Mouse (Mus musculus) hindbrain, embryonic 15.5 days (tissue): ENCODE measurements around the gene Hecw2. TPM values are rescaled to one million over a fixed set of nuclear protein-coding genes. Genes with fewer than 3 reads are reported as not detected.
A peak's percentile ranks its signal among the peaks of the same experiment; 100 is the strongest.

Source experiments
- ATAC-seq: fragments of 200-750 bp; cut with Nextera tagmentation; 2 replicates; pipeline ENCODE4 v1.8.0; 2017; ENCODE audit warnings: low read depth, moderate number of reproducible peaks, moderate TSS enrichment; ENCODE audit not compliant: low FRiP score
- H3K27ac ChIP-seq: fragments of 300-500 bp; sonication (generic); replicated peaks from 2 replicates; pipeline ENCODE4 v1.5.1; 2015; ENCODE audit warnings: mild to moderate bottlenecking, inconsistent platforms
- H3K27me3 ChIP-seq: fragments of 300-500 bp; sonication (generic); 2 replicates; pipeline ENCODE4 v1.6.1; 2015; ENCODE audit warnings: control low read depth, inconsistent platforms
- H3K36me3 ChIP-seq: fragments of 300-500 bp; sonication (generic); 2 replicates; pipeline ENCODE4 v1.6.1; 2015; ENCODE audit warnings: control low read depth, inconsistent platforms
- H3K4me1 ChIP-seq: fragments of 300-500 bp; sonication (generic); replicated peaks from 2 replicates; pipeline ENCODE4 v1.6.1; 2015; ENCODE audit warnings: control low read depth, inconsistent platforms
- H3K4me2 ChIP-seq: fragments of 300-500 bp; sonication (generic); 2 replicates; pipeline ENCODE4 v1.6.1; 2015; ENCODE audit warnings: moderate library complexity, mild to moderate bottlenecking, inconsistent platforms
- H3K4me3 ChIP-seq: fragments of 300-500 bp; sonication (generic); 2 replicates; pipeline ENCODE4 v1.5.1; 2015; ENCODE audit warnings: mild to moderate bottlenecking, inconsistent platforms
- H3K9ac ChIP-seq: fragments of 300-500 bp; sonication (generic); 2 replicates; pipeline ENCODE4 v1.6.1; 2015; ENCODE audit warnings: inconsistent platforms
- H3K9me3 ChIP-seq: fragments of 300-500 bp; sonication (generic); 2 replicates; pipeline ENCODE4 v1.6.1; 2016; ENCODE audit warnings: control low read depth, inconsistent platforms
- WGBS: fragments of 180-500 bp; shearing (Covaris S2); methylation state at CpG from one replicate; pipeline ENCODE4 v1.1.7; 2015; 5-methylcytosine and 5-hydroxymethylcytosine counted together
- polyA plus RNA-seq: library from polyadenylated mRNA; unstranded; fragments of >200 nt; fragmentation: Nextera tagmentation; extraction: Ambion mirVana; gene quantifications from 2 replicates; pipeline ENCODE4 v1.2.1, GENCODE M21; 2015

Gene Hecw2
- polyA plus RNA-seq, 1 experiment from 2014 or later: 8.5 TPM

- WGBS: 48% methylated on average over 2 of the region's 2 CpGs
- H3K4me2 ChIP-seq: no peak overlapping the region
- no peak overlapping the region for H3K9ac ChIP-seq
- H3K27ac ChIP-seq: no peak overlapping the region
- no peaks in the 10 kb centered on the region for H3K4me1 ChIP-seq
- ATAC-seq: no peak
- H3K9me3 ChIP-seq: no peaks in the 10 kb centered on the region
- no peak overlapping the region for H3K4me3 ChIP-seq
- H3K27me3 ChIP-seq: no peaks in the 10 kb centered on the region
- no peaks in the 10 kb centered on the region for H3K36me3 ChIP-seq
Observed at GRCm38 (mm10) chr1:53814077-53814705, 380.8 kb downstream of the Hecw2 start.

GRCm38 (mm10) chr1:53811919-53812318 lies 383.0 kb downstream of the Hecw2 start:
- H3K9ac ChIP-seq: no peak overlapping the region
- H3K9me3 ChIP-seq: no peaks in the 10 kb centered on the region
- H3K4me1 ChIP-seq: no peaks in the 10 kb centered on the region
- no peak overlapping the region for H3K4me2 ChIP-seq
- H3K27me3 ChIP-seq: no peaks in the 10 kb centered on the region
- H3K36me3 ChIP-seq: no peaks in the 10 kb centered on the region
- WGBS: 81% methylated on average over 4 of the region's 4 CpGs
- no peak overlapping the region for H3K27ac ChIP-seq
- ATAC-seq: no peak
- H3K4me3 ChIP-seq: no peak overlapping the region

- 76% methylated on average over 2 of the region's 2 CpGs for WGBS
Observed at GRCm38 (mm10) chr1:53808229-53808628, 386.7 kb downstream of the Hecw2 start.

GRCm38 (mm10) chr1:53797811-53798210 lies 397.2 kb downstream of the Hecw2 start:
- 85% methylated on average over 3 of the region's 3 CpGs for WGBS
- H3K4me3 ChIP-seq: no peak overlapping the region

More at GRCm38 (mm10) chr1:53808229-53808628, 386.7 kb downstream of the Hecw2 start:
- no peak overlapping the region for H3K9ac ChIP-seq
- no peak overlapping the region for H3K4me2 ChIP-seq
- H3K36me3 ChIP-seq: no peaks in the 10 kb centered on the region
- no peaks in the 10 kb centered on the region for H3K9me3 ChIP-seq
- no peak overlapping the region for H3K27ac ChIP-seq
- ATAC-seq: no peak
- H3K27me3 ChIP-seq: no peaks in the 10 kb centered on the region
- H3K4me3 ChIP-seq: no peak overlapping the region
- no peaks in the 10 kb centered on the region for H3K4me1 ChIP-seq

GRCm38 (mm10) chr1:53797074-53797473 lies 397.9 kb downstream of the Hecw2 start:
- H3K27me3 ChIP-seq: no peaks in the 10 kb centered on the region
- no peaks in the 10 kb centered on the region for H3K9me3 ChIP-seq
- no peak overlapping the region for H3K27ac ChIP-seq
- 91% methylated on average over 5 of the region's 5 CpGs for WGBS
- H3K4me1 ChIP-seq: no peaks in the 10 kb centered on the region
- no peak for ATAC-seq
- no peak overlapping the region for H3K4me2 ChIP-seq
- H3K36me3 ChIP-seq: no peaks in the 10 kb centered on the region
- H3K4me3 ChIP-seq: no peak overlapping the region
- H3K9ac ChIP-seq: no peak overlapping the region

More at GRCm38 (mm10) chr1:53797811-53798210, 397.2 kb downstream of the Hecw2 start:
- H3K9me3 ChIP-seq: no peaks in the 10 kb centered on the region
- H3K27ac ChIP-seq: no peak overlapping the region
- no peak overlapping the region for H3K4me2 ChIP-seq
- no peak overlapping the region for H3K9ac ChIP-seq
- H3K4me1 ChIP-seq: no peaks in the 10 kb centered on the region
- no peaks in the 10 kb centered on the region for H3K36me3 ChIP-seq
- no peaks in the 10 kb centered on the region for H3K27me3 ChIP-seq
- no peak for ATAC-seq

- Histone ChIP-seq H3K4me1 (no peaks in the 10 kb centered on the region), H3K4me3 (no peak overlapping the region), H3K27me3 (no peaks in the 10 kb centered on the region), H3K36me3 (no peaks in the 10 kb centered on the region), H3K9ac (no peak overlapping the region), H3K9me3 (no peaks in the 10 kb centered on the region), H3K27ac (no peak overlapping the region), H3K4me2 (no peak overlapping the region)
- no peak for ATAC-seq
- WGBS: 91% methylated on average over 6 of the region's 6 CpGs
Observed at GRCm38 (mm10) chr1:53796271-53796670, 398.7 kb downstream of the Hecw2 start.

- H3K4me3 ChIP-seq: no peak overlapping the region
- no peak overlapping the region for H3K27ac ChIP-seq
- no peaks in the 10 kb centered on the region for H3K4me1 ChIP-seq
- no peaks in the 10 kb centered on the region for H3K27me3 ChIP-seq
- H3K4me2 ChIP-seq: no peak overlapping the region
- no peaks in the 10 kb centered on the region for H3K36me3 ChIP-seq
- 84% methylated on average over 4 of the region's 4 CpGs for WGBS
- H3K9ac ChIP-seq: no peak overlapping the region
- H3K9me3 ChIP-seq: no peaks in the 10 kb centered on the region
- no peak for ATAC-seq
Observed at GRCm38 (mm10) chr1:53795591-53795990, 399.4 kb downstream of the Hecw2 start.

- H3K9ac ChIP-seq: no peak overlapping the region
- H3K9me3 ChIP-seq: no peaks in the 10 kb centered on the region
- no peak overlapping the region for H3K4me2 ChIP-seq
- ATAC-seq: no peak
- H3K36me3 ChIP-seq: no peaks in the 10 kb centered on the region
- 93% methylated on average over 5 of the region's 5 CpGs for WGBS
- H3K27me3 ChIP-seq: no peaks in the 10 kb centered on the region
- H3K27ac ChIP-seq: no peak overlapping the region
- H3K4me1 ChIP-seq: no peaks in the 10 kb centered on the region
- H3K4me3 ChIP-seq: no peak overlapping the region
Observed at GRCm38 (mm10) chr1:53795081-53795480, 399.9 kb downstream of the Hecw2 start.

GRCm38 (mm10) chr1:53794279-53794678 lies 400.7 kb downstream of the Hecw2 start:
- Histone ChIP-seq H3K4me3 (no peak overlapping the region), H3K9ac (no peak overlapping the region), H3K4me1 (no peaks in the 10 kb centered on the region), H3K27ac (no peak overlapping the region), H3K4me2 (no peak overlapping the region), H3K9me3 (no peaks in the 10 kb centered on the region), H3K27me3 (no peaks in the 10 kb centered on the region), H3K36me3 (no peaks in the 10 kb centered on the region)
- 92% methylated on average over 2 of the region's 2 CpGs for WGBS
- ATAC-seq: no peak

- H3K27ac ChIP-seq: no peak overlapping the region
- H3K4me1 ChIP-seq: no peaks in the 10 kb centered on the region
- ATAC-seq: no peak
- 92% methylated on average over 2 of the region's 2 CpGs for WGBS
- no peak overlapping the region for H3K9ac ChIP-seq
- H3K36me3 ChIP-seq: no peaks in the 10 kb centered on the region
- H3K9me3 ChIP-seq: no peaks in the 10 kb centered on the region
- H3K27me3 ChIP-seq: no peaks in the 10 kb centered on the region
- no peak overlapping the region for H3K4me3 ChIP-seq
- no peak overlapping the region for H3K4me2 ChIP-seq
Observed at GRCm38 (mm10) chr1:53791343-53791742, 403.6 kb downstream of the Hecw2 start.

- Histone ChIP-seq H3K27ac (peak within 1 kb of the TSS; percentile 46; the same call in 1 of the 2 replicates), H3K9ac (peak within 1 kb of the TSS; percentile 54)
- ATAC-seq: peak; percentile 98
Observed at GRCm38 (mm10) chr1:53784721-53785418, 410.1 kb downstream of the Hecw2 start, which contains the start of gene Stk17b. TSS of gene Stk17b (minus strand) at chr1:53785224.

GRCm38 (mm10) chr1:53784291-53784720 lies 410.7 kb downstream of the Hecw2 start:
- 1% methylated on average over 17 of the region's 17 CpGs for WGBS

More at GRCm38 (mm10) chr1:53784721-53785418, 410.1 kb downstream of the Hecw2 start, which contains the start of gene Stk17b:
- no peaks in the 10 kb centered on the region for H3K9me3 ChIP-seq
- H3K4me2 ChIP-seq: peak within 1 kb of the TSS; percentile 93
- H3K4me3 ChIP-seq: peak within 1 kb of the TSS; percentile 82
- H3K4me1 ChIP-seq: peaks cover 5% of the 10 kb centered on the region
- no peaks in the 10 kb centered on the region for H3K36me3 ChIP-seq
- WGBS: under 1% methylated on average over 77 of the region's 81 CpGs
- H3K27me3 ChIP-seq: no peaks in the 10 kb centered on the region

More at GRCm38 (mm10) chr1:53784291-53784720, 410.7 kb downstream of the Hecw2 start:
- Histone ChIP-seq H3K9me3 (no peaks in the 10 kb centered on the region), H3K4me1 (peaks cover 5% of the 10 kb centered on the region), H3K4me2 (peak overlapping the region; percentile 93), H3K27me3 (no peaks in the 10 kb centered on the region), H3K36me3 (no peaks in the 10 kb centered on the region), H3K27ac (no peak overlapping the region), H3K4me3 (peak overlapping the region; percentile 82), H3K9ac (peak overlapping the region; percentile 54)
- peak; percentile 25; the same call in 1 of the 2 replicates for ATAC-seq
